Mouse (Mus musculus) neural tube, embryonic 10.5 days (tissue): ENCODE measurements around the gene Rrp9.

Experiments used
- DNase-seq: peaks from one replicate; pipeline ENCODE4 v3.0.0-alpha.2; 2017; ENCODE audit warnings: low spot score; ENCODE audit errors: extremely low spot score

The Rrp9 gene

DNA sequence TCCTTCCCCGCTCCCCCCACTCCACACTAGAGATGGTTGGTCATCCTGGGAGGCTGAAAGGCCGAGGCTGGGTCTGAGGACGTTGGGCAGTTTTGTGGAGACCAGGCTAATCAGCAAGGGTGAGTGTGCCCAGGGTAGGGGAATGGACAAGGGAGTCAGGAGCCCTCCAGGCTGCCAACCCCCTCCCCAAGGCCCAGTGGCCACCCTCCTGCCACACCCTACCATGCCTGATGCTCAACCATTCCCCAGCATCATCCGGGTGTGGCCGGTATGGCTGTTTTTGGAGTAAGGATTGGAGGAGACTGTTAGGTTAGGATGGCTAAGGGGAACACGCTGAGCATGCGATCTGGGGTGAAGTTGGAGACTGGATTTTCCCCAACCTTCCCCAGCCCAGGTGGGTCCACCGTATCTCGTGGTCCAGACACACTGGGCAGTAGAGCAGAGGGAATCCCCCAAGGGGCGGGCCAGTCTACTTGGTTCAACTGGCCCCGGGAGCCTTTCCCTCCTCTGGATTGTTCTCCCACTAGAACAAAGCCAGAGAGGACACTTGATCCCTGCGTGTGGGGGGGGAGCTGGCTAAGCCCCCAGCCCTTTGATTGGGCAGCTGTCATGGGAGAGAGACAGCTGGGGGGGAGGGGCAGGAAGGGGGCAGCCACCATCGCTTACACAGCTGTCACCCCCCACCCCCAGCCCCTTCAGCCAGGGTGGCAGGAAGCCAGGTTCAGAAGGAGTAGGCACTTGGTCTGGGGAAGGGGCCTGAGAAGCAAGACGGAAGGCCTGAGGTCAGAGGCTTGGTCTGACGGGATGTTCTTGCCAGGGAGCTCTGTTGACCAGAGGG is 19.2 kb upstream of the Rrp9 start:
- DNase-seq, result peak; percentile 79

GRCm38 (mm10) chr9:106457163-106457559 is 18.6 kb upstream of the Rrp9 start:
- DNase-seq, result no peak

DNA sequence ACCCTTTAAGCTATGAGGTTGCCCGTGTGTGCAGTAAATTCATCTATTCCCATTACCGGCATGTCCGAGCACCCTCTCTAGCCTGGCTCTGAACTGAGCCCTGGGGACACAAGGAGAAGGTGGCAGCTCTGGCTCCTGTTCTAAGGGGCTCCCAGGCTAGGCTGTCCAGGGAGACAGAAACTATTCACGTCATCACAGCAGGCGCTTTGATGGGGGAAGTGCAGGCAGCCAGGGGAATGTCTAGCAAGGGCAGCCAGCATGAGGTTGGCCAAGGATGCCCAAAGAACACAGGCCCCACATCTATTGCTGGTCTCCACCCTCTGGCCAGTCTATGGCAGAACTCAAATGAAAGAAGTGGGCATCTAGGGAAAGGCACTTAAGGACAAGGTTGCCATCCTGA is 17.8 kb upstream of the Rrp9 start:
- no peak for DNase-seq

GRCm38 (mm10) chr9:106459946-106460345 is 15.8 kb upstream of the Rrp9 start:
- no peak for DNase-seq

DNA sequence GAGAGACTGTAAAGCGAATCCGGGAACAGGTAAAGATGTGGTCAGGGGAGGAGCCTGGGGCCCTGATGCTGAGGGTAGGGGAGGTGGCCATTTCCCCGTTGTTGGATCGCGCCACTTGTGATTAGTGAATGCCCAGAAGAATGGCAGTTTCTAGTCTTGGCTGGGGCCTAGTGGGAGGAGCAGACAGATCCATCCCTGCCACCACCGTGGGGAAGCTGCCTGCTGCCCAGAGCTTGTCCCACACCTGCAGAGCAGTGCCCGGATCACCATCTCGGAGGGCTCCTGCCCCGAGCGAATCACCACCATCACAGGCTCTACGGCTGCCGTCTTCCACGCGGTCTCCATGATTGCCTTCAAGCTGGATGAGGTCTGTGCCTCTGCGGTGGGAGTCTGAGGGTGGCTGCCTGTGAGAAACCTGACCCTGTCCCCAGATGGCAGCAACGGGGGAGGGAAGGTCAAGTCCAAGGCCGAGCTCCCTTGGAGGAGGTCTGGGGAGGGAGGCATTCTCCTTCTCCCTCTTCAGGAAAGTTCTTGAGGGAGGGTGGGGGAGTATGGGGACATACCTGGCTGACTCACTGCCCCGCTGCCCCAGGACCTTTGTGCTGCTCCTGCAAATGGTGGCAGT is 15.2 kb upstream of the Rrp9 start:
- no peak for DNase-seq

DNA sequence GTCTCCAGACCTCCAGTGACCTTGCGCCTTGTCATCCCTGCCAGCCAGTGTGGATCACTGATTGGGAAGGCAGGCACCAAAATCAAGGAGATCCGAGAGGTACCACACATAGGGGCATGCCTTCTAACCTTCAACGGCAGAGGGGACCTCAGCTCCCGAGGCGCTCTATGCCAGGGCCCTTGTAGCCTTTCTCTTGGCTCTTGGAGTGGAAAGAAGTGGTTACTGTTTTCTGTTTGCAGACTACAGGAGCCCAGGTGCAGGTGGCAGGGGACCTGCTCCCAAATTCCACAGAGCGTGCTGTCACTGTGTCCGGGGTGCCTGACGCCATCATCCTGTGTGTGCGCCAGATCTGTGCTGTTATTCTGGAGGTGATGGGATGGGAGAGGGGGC is 14.7 kb upstream of the Rrp9 start:
- no peak for DNase-seq

GRCm38 (mm10) chr9:106461641-106462429 is 13.9 kb upstream of the Rrp9 start:
- no peak for DNase-seq

DNA sequence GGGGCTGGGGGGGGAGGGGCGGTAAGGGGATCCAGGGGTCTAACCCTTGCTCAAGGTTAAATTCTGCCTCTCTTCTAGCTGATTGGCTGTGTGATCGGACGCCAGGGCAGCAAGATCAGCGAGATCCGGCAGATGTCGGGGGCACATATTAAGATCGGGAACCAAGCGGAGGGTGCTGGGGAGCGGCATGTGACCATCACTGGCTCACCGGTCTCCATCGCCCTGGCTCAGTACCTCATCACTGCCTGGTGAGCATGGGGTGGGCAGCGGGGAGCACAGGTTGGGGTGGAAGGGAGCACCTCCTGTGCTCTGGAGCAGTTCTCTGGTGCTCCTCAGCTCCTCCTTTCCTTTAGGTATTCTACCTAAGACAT is 13.3 kb upstream of the Rrp9 start:
- no peak for DNase-seq

- DNase-seq, result no peak
Measured at GRCm38 (mm10) chr9:106463122-106464063, 12.4 kb upstream of the Rrp9 start.

- peak; percentile 79 for DNase-seq
Measured at GRCm38 (mm10) chr9:106464751-106465541, 10.8 kb upstream of the Rrp9 start.

DNA sequence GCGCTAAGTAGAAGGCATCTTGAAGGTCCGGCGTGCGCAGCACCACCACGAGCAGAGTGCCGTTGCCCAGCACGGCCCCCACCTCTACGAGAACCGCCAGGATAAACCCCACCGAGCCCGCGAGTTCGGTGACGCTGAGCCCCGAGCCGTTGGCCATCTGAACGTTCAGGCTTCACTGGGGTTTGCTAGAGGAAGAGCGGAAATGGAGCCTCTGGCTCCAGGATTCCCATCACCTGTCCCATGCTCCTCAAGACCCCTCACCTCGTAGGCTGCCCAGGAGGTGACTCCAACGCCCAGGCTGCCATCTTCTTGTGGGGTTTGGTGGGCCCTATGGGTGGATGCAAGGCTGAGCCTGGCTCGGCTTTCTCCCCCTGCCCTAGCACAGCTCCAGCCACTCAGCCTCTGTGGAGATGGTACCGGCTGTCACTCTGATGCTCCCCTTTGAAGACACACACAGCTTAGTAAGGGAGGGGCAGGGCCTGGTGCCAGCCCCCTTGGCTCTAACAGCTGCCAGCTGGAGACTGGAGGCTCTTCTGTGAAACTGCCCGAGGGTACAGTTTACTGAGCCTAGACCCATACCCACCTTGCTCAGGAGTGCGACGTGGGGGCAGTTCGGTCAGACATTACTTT is 10.1 kb upstream of the Rrp9 start, which contains the start of gene Gpr62:
Gpr62 (minus strand) TSS at position 368 of the 630 bp plus-strand sequence.
- no peak for DNase-seq

DNA sequence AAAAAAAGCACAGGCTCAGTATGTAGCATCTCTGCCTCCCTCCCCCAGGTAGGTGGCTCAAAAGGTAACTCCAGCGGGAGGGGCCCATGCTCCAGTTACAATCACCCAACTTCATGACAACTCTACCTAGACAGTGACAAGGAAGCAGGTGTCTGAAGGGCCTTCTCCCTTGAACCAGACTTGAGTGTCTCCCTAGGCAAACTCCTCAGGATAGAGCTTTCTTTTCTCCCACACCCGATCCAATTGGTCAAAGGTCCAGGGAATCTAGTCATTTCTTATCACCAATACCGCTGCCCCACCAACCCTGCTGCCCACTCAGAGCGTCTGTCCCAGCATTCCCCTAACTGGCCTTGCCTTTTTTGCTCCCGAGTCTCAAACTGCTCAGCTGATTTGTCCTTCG is 9.0 kb upstream of the Rrp9 start:
- no peak for DNase-seq

DNA sequence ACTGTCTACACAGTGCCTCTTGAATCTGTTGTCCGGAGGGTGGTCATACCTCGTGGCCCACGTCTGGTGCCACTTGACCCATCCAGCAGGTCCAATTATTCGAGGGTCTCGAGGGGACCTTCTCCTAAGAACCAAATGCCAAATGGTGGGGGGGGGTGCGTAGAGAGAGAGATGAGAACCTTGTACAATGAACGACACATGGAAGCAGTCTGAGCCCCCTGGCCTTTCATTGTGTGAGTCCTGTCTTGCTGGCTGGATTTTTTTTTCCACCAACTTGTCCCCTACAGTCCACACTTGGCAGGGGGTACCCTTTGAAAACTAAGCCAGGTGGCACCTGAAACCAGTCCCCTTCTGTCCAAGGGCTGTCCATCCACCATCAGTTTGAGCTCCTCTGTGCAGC is 8.0 kb upstream of the Rrp9 start:
- no peak for DNase-seq

- DNase-seq, result no peak
Measured at GRCm38 (mm10) chr9:106469317-106469716, 6.4 kb upstream of the Rrp9 start.

- no peak for DNase-seq
Measured at GRCm38 (mm10) chr9:106469776-106470175, 6.0 kb upstream of the Rrp9 start.

DNA sequence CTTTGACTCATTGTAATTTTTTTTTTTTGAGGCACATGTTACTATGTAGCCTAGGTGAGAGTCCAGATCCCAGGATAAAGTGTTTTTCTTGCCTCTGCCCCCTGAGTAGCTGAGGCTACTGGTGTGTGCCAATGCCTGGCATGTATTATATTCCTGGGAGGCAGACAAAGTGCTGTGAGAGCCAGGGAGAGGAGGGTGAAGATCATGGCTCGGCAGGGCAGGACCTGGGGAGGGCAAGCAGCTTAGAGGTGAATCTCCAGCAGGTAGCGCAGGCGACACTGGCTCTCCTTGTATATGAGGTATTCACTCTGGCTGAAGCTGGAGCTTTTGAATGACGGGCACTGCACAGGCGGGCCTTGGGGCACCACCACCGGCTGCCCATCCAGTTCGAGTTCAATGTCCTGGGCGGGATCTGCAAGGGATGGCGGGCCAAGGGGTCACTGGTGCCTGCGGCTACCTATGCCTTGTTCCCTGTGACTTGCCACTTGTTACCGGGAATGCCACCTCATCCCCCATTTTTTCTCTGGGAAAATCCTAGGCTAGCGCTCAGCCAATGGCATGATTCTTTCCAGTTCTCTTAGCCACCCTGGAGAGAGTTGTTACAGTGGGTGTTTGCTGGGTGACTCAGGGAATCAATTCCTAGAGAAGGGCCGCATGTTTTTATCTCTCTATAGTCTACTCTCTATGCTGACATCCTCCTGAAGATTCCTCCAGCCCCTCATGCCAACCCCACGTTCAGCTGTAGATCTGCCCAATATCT is 4.6 kb upstream of the Rrp9 start:
- no peak for DNase-seq

DNA sequence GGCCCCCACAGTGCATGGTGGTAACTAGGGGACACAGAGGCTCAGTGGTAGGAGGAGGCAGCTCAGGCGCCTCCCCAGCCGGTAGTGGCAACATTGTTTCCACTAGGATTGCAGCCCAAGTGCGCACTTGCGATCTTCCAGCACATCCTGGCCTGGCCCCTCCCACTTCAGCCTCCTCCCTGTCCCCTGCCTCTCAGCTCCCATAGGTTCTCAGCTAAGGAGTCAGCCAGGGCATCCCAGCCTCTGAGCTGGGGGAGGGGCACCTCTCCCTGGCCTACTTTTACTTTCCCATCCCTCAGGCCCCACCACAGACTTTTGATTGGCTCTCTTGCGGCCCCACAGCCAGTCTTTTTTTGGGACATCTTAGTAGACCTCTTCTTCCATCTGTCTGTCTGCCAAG is 3.9 kb upstream of the Rrp9 start:
- no peak for DNase-seq

GRCm38 (mm10) chr9:106472321-106472720 is 3.4 kb upstream of the Rrp9 start:
- no peak for DNase-seq
